Mouse (Mus musculus) liver, embryonic 15.5 days (tissue): Measurements from ENCODE around the gene Sars2. TPM values are rescaled to one million over a fixed set of nuclear protein-coding genes. Genes with fewer than 3 reads are reported as not detected.

Source experiments
- ATAC-seq: fragments of 200-750 bp; cut with Nextera tagmentation; 2 replicates; pipeline ENCODE4 v1.8.0; 2017; ENCODE audit warnings: moderate number of reproducible peaks, mild to moderate bottlenecking, moderate library complexity; ENCODE audit not compliant: insufficient read depth
- H3K27ac ChIP-seq: fragments of 300-500 bp; sonication (generic); replicated peaks from 2 replicates; pipeline ENCODE4 v1.5.1; 2015; ENCODE audit warnings: mild to moderate bottlenecking, inconsistent platforms
- H3K27me3 ChIP-seq: fragments of 300-500 bp; sonication (generic); 2 replicates; pipeline ENCODE4 v1.6.1; 2015; ENCODE audit warnings: mild to moderate bottlenecking, inconsistent platforms
- H3K36me3 ChIP-seq: fragments of 300-500 bp; sonication (generic); replicated peaks from 2 replicates; pipeline ENCODE4 v1.6.1; 2015; ENCODE audit warnings: moderate library complexity, mild to moderate bottlenecking, inconsistent platforms
- H3K4me1 ChIP-seq: fragments of 300-500 bp; sonication (generic); replicated peaks from 2 replicates; pipeline ENCODE4 v1.6.1; 2015; ENCODE audit warnings: inconsistent platforms
- H3K4me2 ChIP-seq: fragments of 300-500 bp; sonication (generic); 2 replicates; pipeline ENCODE4 v1.6.1; 2015; ENCODE audit warnings: moderate library complexity, mild to moderate bottlenecking, inconsistent platforms
- H3K4me3 ChIP-seq: fragments of 300-500 bp; sonication (generic); replicated peaks from 2 replicates; pipeline ENCODE4 v1.5.1; 2015; ENCODE audit warnings: mild to moderate bottlenecking, inconsistent platforms
- H3K9ac ChIP-seq: fragments of 300-500 bp; sonication (generic); 2 replicates; pipeline ENCODE4 v1.6.1; 2015; ENCODE audit warnings: moderate library complexity, mild to moderate bottlenecking, inconsistent platforms
- H3K9me3 ChIP-seq: fragments of 300-500 bp; sonication (generic); replicated peaks from 2 replicates; pipeline ENCODE4 v1.6.1; 2016; ENCODE audit warnings: inconsistent platforms
- WGBS: fragments of 180-500 bp; shearing (Covaris S2); methylation state at CpG from one replicate; pipeline ENCODE4 v1.1.7; 2015; ENCODE audit warnings: mixed read lengths; ENCODE audit not compliant: insufficient replicate concordance; 5-methylcytosine and 5-hydroxymethylcytosine counted together
- polyA plus RNA-seq: library from polyadenylated mRNA; unstranded; fragments of >200 nt; fragmentation: Nextera tagmentation; extraction: Ambion mirVana; gene quantifications from 2 replicates; pipeline ENCODE4 v1.2.1, GENCODE M21; 2015

Sars2 gene
- polyA plus RNA-seq, 1 experiment from 2014 or later, result 12.2 TPM

DNA sequence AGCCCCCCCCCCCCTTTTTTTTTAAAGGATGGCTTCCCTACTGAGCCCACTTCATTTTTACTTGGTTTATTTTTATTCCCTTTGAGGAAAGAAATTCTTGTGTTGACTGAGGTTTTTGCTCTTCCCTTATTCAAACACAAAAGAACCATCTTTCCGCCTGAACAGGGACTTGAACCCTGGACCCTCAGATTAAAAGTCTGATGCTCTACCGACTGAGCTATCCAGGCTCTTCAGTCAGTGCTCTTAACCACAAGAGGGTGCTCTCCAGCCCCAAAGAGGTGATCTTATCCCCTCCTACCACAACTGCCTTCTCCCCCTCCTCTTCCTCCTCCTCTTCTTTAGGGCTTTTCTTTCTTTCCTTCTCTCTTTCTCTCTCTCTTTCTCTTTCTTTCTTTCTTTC lies 52.0 kb downstream of the Sars2 start:
- WGBS, result 16% methylated on average over 2 of the region's 2 CpGs
- H3K4me3 ChIP-seq, result no peak overlapping the region
- H3K4me2 ChIP-seq, result no peak overlapping the region
- no peaks in the 10 kb centered on the region for H3K9me3 ChIP-seq
- no peak overlapping the region for H3K9ac ChIP-seq
- ATAC-seq, result no peak
- H3K27me3 ChIP-seq, result no peaks in the 10 kb centered on the region
- H3K4me1 ChIP-seq, result peaks cover 35% of the 10 kb centered on the region
- H3K36me3 ChIP-seq, result peaks cover 5% of the 10 kb centered on the region; the same call in 1 of the 2 replicates
- no peak overlapping the region for H3K27ac ChIP-seq

DNA sequence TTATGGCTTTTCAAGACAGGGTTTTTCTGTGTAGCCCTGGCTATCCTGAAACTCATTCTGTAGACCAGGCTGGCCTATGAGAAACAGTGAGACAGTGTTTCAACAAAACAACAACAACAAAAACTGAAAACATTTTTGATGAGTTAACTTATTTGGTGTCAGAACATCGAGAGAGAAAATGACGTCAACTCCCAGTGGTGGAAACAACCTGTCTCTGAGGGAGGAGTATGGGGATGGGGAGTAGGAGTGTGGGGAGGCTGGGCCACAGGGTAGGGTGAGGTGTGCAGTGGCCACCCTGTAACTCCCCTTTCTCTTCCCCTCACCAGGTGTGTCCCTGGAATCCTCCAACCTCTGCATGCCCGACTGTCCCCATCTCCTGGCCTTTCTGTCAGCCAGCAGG lies 52.7 kb downstream of the Sars2 start:
- Histone ChIP-seq H3K4me1 (peaks cover 31% of the 10 kb centered on the region), H3K9me3 (no peaks in the 10 kb centered on the region), H3K36me3 (peaks cover 9% of the 10 kb centered on the region; the same call in 1 of the 2 replicates), H3K9ac (no peak overlapping the region), H3K27ac (no peak overlapping the region), H3K27me3 (no peaks in the 10 kb centered on the region), H3K4me2 (no peak overlapping the region), H3K4me3 (no peak overlapping the region)
- WGBS, result 57% methylated on average over 3 of the region's 3 CpGs
- ATAC-seq, result no peak

DNA sequence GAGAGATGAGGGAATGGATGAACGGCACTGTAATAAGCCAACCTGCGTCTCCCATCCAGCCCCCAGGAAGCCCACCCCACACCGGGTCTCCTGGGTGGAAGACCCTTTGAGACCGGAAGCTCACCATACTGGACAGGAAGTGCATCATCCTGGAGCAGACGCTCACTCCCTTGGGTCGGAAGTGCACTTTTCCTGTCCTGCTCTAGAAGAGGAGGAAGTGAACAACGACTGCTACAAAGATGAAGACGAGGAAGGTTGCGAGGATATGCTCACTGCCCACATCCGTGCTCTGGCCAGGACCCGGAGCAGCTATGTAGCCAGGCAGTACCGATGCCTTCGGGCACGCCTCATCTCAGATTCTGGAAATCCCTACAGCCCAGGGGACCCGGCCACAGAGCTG lies 54.0 kb downstream of the Sars2 start:
- Histone ChIP-seq H3K36me3 (peaks cover 9% of the 10 kb centered on the region; the same call in 1 of the 2 replicates), H3K4me3 (peak overlapping the region; percentile 58), H3K27ac (peak overlapping the region; percentile 72), H3K9me3 (no peaks in the 10 kb centered on the region), H3K4me1 (peaks cover 31% of the 10 kb centered on the region), H3K9ac (peak overlapping the region; percentile 63; the same call in 1 of the 2 replicates), H3K4me2 (peak overlapping the region; percentile 89), H3K27me3 (no peaks in the 10 kb centered on the region)
- no peak for ATAC-seq
- WGBS, result 7% methylated on average over 15 of the region's 15 CpGs

DNA sequence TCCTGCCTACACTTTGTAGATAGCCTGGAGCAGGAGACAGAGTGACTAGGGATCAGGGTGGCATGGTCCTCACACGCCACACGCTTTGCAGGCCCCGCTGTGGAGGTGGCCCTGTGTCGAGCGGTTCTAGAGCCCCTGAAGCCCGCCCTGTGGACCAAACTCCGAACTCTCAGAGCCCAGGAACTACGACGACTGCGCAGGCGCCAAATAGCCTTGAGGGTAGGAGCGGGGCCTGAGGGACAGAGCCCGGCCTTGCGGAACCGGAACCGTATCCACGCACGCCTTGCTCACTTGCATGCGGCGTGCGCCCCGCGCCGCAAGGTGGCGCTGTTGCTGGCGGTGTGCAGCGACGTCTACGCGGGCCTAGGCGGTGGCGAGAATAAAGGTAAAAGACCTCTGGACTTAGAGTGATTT lies 54.8 kb downstream of the Sars2 start:
- Histone ChIP-seq H3K4me1 (peaks cover 31% of the 10 kb centered on the region), H3K9ac (peak overlapping the region; percentile 63)
- WGBS, result 8% methylated on average over 32 of the region's 32 CpGs

DNA sequence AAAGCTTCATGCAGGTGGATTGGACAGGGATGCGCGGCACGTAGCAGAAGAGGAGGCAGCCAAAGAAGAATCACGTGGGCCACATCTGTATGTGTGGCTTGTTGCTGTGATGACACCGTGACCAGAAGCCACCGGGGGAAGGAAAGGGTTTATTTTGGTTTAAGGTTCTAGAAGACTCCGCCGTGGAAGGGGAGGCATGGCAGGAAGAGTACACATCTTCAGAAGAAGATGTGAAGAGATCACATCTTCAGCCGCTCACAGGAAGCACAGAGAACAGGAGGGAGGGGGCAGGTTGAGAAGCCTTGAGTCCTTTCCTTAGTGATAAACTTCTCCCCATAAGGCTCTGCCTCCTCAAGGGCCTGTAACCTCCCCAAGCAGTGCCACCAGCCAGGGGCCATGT lies 58.2 kb downstream of the Sars2 start:
- H3K4me3 ChIP-seq, result no peak overlapping the region
- no peak for ATAC-seq
- H3K9ac ChIP-seq, result no peak overlapping the region
- no peak overlapping the region for H3K27ac ChIP-seq
- no peaks in the 10 kb centered on the region for H3K9me3 ChIP-seq
- peaks cover 52% of the 10 kb centered on the region for H3K4me1 ChIP-seq
- peaks cover 9% of the 10 kb centered on the region; the same call in 1 of the 2 replicates for H3K36me3 ChIP-seq
- no peaks in the 10 kb centered on the region for H3K27me3 ChIP-seq
- WGBS, result 80% methylated on average over 9 of the region's 9 CpGs
- no peak overlapping the region for H3K4me2 ChIP-seq

More for the DNA sequence above, 54.8 kb downstream of the Sars2 start:
- peak overlapping the region; percentile 58 for H3K4me3 ChIP-seq
- peak; percentile 72 for ATAC-seq
- H3K4me2 ChIP-seq, result peak overlapping the region; percentile 89
- H3K27me3 ChIP-seq, result no peaks in the 10 kb centered on the region
- no peaks in the 10 kb centered on the region for H3K9me3 ChIP-seq
- peaks cover 9% of the 10 kb centered on the region; the same call in 1 of the 2 replicates for H3K36me3 ChIP-seq
- peak overlapping the region; percentile 72 for H3K27ac ChIP-seq

DNA sequence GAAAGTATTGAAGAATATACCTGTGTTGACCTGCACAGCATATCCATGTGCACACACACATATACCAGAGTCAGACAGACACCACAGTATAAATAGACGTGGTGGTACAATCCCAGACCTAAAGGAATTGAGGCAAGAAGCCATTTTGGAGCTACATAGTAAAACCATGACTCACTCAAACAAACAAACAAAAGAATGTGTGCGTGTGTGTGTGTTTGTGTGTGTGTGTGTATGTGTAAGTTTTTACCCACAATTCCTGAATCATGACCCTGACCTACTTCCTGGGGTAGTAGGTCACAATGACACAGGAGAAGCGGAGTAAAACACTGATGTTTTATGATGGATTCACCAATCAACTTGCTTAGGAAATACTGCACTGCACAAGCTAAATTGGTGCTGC lies 59.7 kb downstream of the Sars2 start:
- no peak for ATAC-seq
- Histone ChIP-seq H3K27ac (no peak overlapping the region), H3K9me3 (no peaks in the 10 kb centered on the region), H3K27me3 (no peaks in the 10 kb centered on the region), H3K4me1 (peaks cover 41% of the 10 kb centered on the region), H3K4me3 (no peak overlapping the region), H3K4me2 (no peak overlapping the region), H3K36me3 (peaks cover 9% of the 10 kb centered on the region; the same call in 1 of the 2 replicates), H3K9ac (no peak overlapping the region)
- 71% methylated on average over 3 of the region's 3 CpGs for WGBS

DNA sequence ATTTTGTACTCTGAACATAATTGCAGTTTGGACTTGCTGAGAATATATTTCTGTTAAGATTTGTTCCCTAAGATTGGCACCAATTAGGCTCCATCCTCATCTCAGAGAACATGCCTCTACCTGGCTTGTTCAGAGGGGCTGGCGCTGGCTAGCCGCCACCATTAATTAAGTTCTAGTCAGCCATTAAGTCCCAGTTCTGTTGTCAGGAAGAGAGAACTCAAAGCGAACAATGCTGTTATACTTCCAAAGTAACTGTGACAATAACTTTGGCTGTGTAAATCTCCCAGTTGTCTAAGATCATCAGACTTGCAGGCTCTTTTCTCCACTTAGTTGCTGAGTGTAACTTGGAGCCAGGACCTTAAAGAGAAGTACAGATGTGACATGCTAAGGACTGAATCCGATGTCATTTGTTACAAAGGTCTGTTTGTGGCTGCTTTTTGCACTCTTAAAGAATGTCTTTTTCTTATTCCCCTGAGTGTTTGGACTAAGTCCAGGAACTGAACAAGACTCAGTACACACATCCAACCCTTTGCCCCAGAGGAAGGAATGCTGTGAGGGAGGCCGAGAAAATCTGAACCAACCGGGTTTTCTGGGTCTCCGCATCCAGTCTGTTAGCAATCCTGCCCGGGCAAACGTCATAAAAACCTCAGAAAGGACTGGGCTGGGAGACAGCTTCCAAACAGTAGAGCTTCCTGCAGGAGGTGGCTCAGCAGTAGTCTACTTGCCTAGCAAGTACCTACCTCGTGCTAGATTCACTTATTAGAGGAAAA lies 60.3 kb downstream of the Sars2 start:
- peak overlapping the region; percentile 39; the same call in 1 of the 2 replicates for H3K4me2 ChIP-seq
- no peak overlapping the region for H3K4me3 ChIP-seq
- H3K27ac ChIP-seq, result peak overlapping the region; percentile 81
- 45% methylated on average over 10 of the region's 10 CpGs for WGBS
- H3K9me3 ChIP-seq, result no peaks in the 10 kb centered on the region
- H3K27me3 ChIP-seq, result no peaks in the 10 kb centered on the region
- peaks cover 34% of the 10 kb centered on the region for H3K4me1 ChIP-seq
- no peak for ATAC-seq
- H3K9ac ChIP-seq, result no peak overlapping the region
- H3K36me3 ChIP-seq, result peaks cover 9% of the 10 kb centered on the region; the same call in 1 of the 2 replicates

DNA sequence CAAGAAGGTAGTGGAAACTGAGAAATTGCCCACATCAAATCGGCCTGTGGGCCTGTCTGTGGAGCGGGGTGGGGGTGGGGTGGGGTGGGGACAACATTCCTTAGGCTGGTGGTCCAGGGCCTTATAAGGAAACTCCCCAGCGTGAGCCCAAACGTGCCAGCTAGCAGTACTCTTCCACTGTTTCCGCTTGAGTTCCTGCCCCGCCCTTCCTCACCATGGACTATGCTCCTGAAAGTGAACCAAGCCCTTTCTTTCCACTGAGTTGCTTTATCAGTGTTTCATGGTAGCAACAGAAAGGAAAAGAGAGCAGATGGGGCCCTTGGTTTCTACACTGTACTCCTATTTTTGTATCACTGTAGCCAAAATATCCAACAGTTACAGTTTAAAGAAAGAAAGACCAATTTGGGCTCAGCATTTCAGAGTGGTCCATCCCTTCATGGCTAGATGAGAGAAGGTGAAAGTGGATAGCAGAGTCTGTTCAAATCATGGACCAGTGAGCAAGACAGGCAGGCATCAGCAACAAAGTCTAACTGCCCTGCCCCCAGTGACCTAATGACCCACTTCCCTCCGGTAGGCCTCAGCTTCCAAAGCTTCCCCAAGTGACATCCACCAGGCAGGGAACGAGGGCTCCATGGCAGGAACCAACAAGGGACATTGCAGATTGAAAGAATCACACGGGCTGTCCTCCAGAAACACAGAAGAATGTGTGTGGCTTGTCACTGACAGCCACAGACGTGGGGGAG lies 61.2 kb downstream of the Sars2 start:
- peak overlapping the region; percentile 81 for H3K27ac ChIP-seq
- H3K36me3 ChIP-seq, result peaks cover 9% of the 10 kb centered on the region; the same call in 1 of the 2 replicates
- WGBS, result 9% methylated on average over 10 of the region's 10 CpGs
- no peak overlapping the region for H3K4me3 ChIP-seq
- ATAC-seq, result peak; percentile 51; the same call in 1 of the 2 replicates
- no peaks in the 10 kb centered on the region for H3K27me3 ChIP-seq
- H3K4me2 ChIP-seq, result peak overlapping the region; percentile 39
- no peaks in the 10 kb centered on the region for H3K9me3 ChIP-seq
- H3K9ac ChIP-seq, result peak overlapping the region; percentile 15; the same call in 1 of the 2 replicates
- peaks cover 36% of the 10 kb centered on the region for H3K4me1 ChIP-seq

Other genes with a start within 250 kb of the Sars2 start
- gene Ifnl2, start 231.5 kb upstream of the Sars2 start, polyA plus RNA-seq, result not detected in 2 replicates
- not detected in 2 replicates for gene Ifnl3, start 219.2 kb upstream of the Sars2 start, polyA plus RNA-seq
- 0.68 TPM in 1 of 2 replicates, not detected in the other for gene Sycn, start 201.1 kb upstream of the Sars2 start, polyA plus RNA-seq
- not detected in 2 replicates for gene Nccrp1, start 194.7 kb upstream of the Sars2 start, polyA plus RNA-seq
- 5.6 and 6.6 TPM in 2 replicates for gene Samd4b, start 143.8 kb upstream of the Sars2 start, polyA plus RNA-seq
- gene Pak4, start 143.8 kb upstream of the Sars2 start, polyA plus RNA-seq, result 17.9 and 19.2 TPM in 2 replicates
- not detected in 2 replicates for gene Acp7, start 110.7 kb upstream of the Sars2 start, polyA plus RNA-seq
- gene Fbxo27, start 49.1 kb upstream of the Sars2 start, polyA plus RNA-seq, result 0.15 and 0.24 TPM in 2 replicates
- gene Fbxo17, start 25.2 kb upstream of the Sars2 start, polyA plus RNA-seq, result 1.1 and 1.3 TPM in 2 replicates
- gene Mrps12, start 172 bp upstream of the Sars2 start, polyA plus RNA-seq, result 73.3 and 77.7 TPM in 2 replicates
- not detected in 2 replicates for gene Ccer2, start 14.2 kb downstream of the Sars2 start, polyA plus RNA-seq
- 25.9 and 26.0 TPM in 2 replicates for gene Sirt2, start 24.7 kb downstream of the Sars2 start, polyA plus RNA-seq
- 29.4 and 33.3 TPM in 2 replicates for gene Nfkbib, start 25.5 kb downstream of the Sars2 start, polyA plus RNA-seq
- 9.4 and 10.2 TPM in 2 replicates for gene Rinl, start 47.0 kb downstream of the Sars2 start, polyA plus RNA-seq
- 79.3 and 86.9 TPM in 2 replicates for gene Hnrnpl, start 66.5 kb downstream of the Sars2 start, polyA plus RNA-seq
- gene Ech1, start 83.2 kb downstream of the Sars2 start, polyA plus RNA-seq, result 125 and 148 TPM in 2 replicates
- 4.8 and 6.4 TPM in 2 replicates for gene Lgals4, start 91.9 kb downstream of the Sars2 start, polyA plus RNA-seq
- 0.24 TPM in 1 of 2 replicates, not detected in the other for gene Lgals7, start 121.9 kb downstream of the Sars2 start, polyA plus RNA-seq
- 0.08 and 0.15 TPM in 2 replicates for gene Capn12, start 139.4 kb downstream of the Sars2 start, polyA plus RNA-seq
- 126 and 147 TPM in 2 replicates for gene Actn4, start 220.3 kb downstream of the Sars2 start, polyA plus RNA-seq
- 209 and 222 TPM in 2 replicates for gene Eif3k, start 239.9 kb downstream of the Sars2 start, polyA plus RNA-seq
- gene Map4k1, start 240.1 kb downstream of the Sars2 start, polyA plus RNA-seq, result 21.6 and 26.3 TPM in 2 replicates